Mouse (Mus musculus) layer of hippocampus, adult 9-10 months (tissue): Measurements from ENCODE around the gene Prr15l.
A peak's percentile ranks its signal among the peaks of the same experiment; 100 is the strongest.

ENCODE experiments used
- DNase-seq: peaks from one replicate; pipeline ENCODE4 v3.0.0; 2022; ENCODE audit warnings: low spot score

Gene Prr15l

GRCm38 (mm10) chr11:96947849-96948248, 19.9 kb downstream of the Prr15l start:
- no peak for DNase-seq

GRCm38 (mm10) chr11:96950767-96951166, 22.9 kb downstream of the Prr15l start:
- no peak for DNase-seq

- DNase-seq = no peak
Measured at GRCm38 (mm10) chr11:96952426-96952825, 24.5 kb downstream of the Prr15l start.

- no peak for DNase-seq
Measured at GRCm38 (mm10) chr11:96952896-96953295, 25.0 kb downstream of the Prr15l start.

- DNase-seq = no peak
Measured at GRCm38 (mm10) chr11:96955094-96955493, 27.2 kb downstream of the Prr15l start.

- no peak for DNase-seq
Measured at GRCm38 (mm10) chr11:96956009-96956724, 28.3 kb downstream of the Prr15l start.

GRCm38 (mm10) chr11:96957061-96957805, 29.3 kb downstream of the Prr15l start:
- no peak for DNase-seq

- DNase-seq = peak; percentile 84
Measured at GRCm38 (mm10) chr11:96963580-96963979, 35.7 kb downstream of the Prr15l start.

GRCm38 (mm10) chr11:96966172-96966571, 38.3 kb downstream of the Prr15l start:
- no peak for DNase-seq

- DNase-seq = no peak
Measured at GRCm38 (mm10) chr11:96966914-96967543, 39.1 kb downstream of the Prr15l start.

- no peak for DNase-seq
Measured at GRCm38 (mm10) chr11:96967544-96968269, 39.8 kb downstream of the Prr15l start.

GRCm38 (mm10) chr11:96968476-96968875, 40.6 kb downstream of the Prr15l start:
- no peak for DNase-seq

GRCm38 (mm10) chr11:96969280-96969722, 41.4 kb downstream of the Prr15l start:
- DNase-seq = no peak

GRCm38 (mm10) chr11:96969746-96970145, 41.8 kb downstream of the Prr15l start:
- no peak for DNase-seq

- DNase-seq = no peak
Measured at GRCm38 (mm10) chr11:96970341-96970740, 42.4 kb downstream of the Prr15l start.

- DNase-seq = no peak
Measured at GRCm38 (mm10) chr11:96972906-96973305, 45.0 kb downstream of the Prr15l start.

GRCm38 (mm10) chr11:96973426-96973964, 45.6 kb downstream of the Prr15l start:
- DNase-seq = no peak

GRCm38 (mm10) chr11:96974813-96975212, 46.9 kb downstream of the Prr15l start:
- DNase-seq = no peak

- no peak for DNase-seq
Measured at GRCm38 (mm10) chr11:96975511-96976378, 47.8 kb downstream of the Prr15l start.

- no peak for DNase-seq
Measured at GRCm38 (mm10) chr11:96976379-96976687, 48.4 kb downstream of the Prr15l start.
